Mouse (Mus musculus) limb, embryonic 14.5 days (tissue): ENCODE results near the gene Slc39a13. TPM values are rescaled to one million over a fixed set of nuclear protein-coding genes. Genes with fewer than 3 reads are reported as not detected.

Source experiments
- ATAC-seq: fragments of 200-750 bp; cut with Nextera tagmentation; 2 replicates; pipeline ENCODE4 v1.8.0; 2017; ENCODE audit warnings: low read depth, moderate number of reproducible peaks, moderate TSS enrichment; ENCODE audit not compliant: low FRiP score
- DNase-seq: peaks from one replicate; pipeline ENCODE4 v3.0.0-alpha.2; 2015; ENCODE audit warnings: low spot score
- H3K27ac ChIP-seq: fragments of 300-500 bp; sonication (generic); replicated peaks from 2 replicates; pipeline ENCODE4 v1.5.1; 2014; ENCODE audit warnings: low read depth, mild to moderate bottlenecking, low read length, moderate library complexity, mixed read lengths
- H3K27me3 ChIP-seq: fragments of 300-500 bp; sonication (generic); 2 replicates; pipeline ENCODE4 v1.6.1; 2014; ENCODE audit warnings: low read length, mixed read lengths; ENCODE audit not compliant: control insufficient read depth, insufficient read depth
- H3K36me3 ChIP-seq: fragments of 300-500 bp; sonication (generic); 2 replicates; pipeline ENCODE4 v1.6.1; 2014; ENCODE audit warnings: mild to moderate bottlenecking, low read length, moderate library complexity, mixed read lengths; ENCODE audit not compliant: control insufficient read depth, insufficient read depth
- H3K4me1 ChIP-seq: fragments of 300-500 bp; sonication (generic); 2 replicates; pipeline ENCODE4 v1.6.1; 2014; ENCODE audit warnings: antibody characterized with exemption, low read length, mixed read lengths; ENCODE audit not compliant: control insufficient read depth, insufficient read depth
- H3K4me2 ChIP-seq: fragments of 300-500 bp; sonication (generic); replicated peaks from 2 replicates; pipeline ENCODE4 v1.6.1; 2014; ENCODE audit warnings: low read depth, mild to moderate bottlenecking, low read length, moderate library complexity; ENCODE audit not compliant: severe bottlenecking
- H3K4me3 ChIP-seq: fragments of 300-500 bp; sonication (generic); replicated peaks from 2 replicates; pipeline ENCODE4 v1.5.1; 2014; ENCODE audit warnings: low read length
- H3K9ac ChIP-seq: fragments of 300-500 bp; sonication (generic); 2 replicates; pipeline ENCODE4 v1.6.1; 2014; ENCODE audit warnings: mild to moderate bottlenecking, low read depth, low read length, moderate library complexity; ENCODE audit not compliant: severe bottlenecking
- H3K9me3 ChIP-seq: fragments of 300-500 bp; sonication (generic); 2 replicates; pipeline ENCODE4 v1.6.1; 2016; ENCODE audit warnings: low read length; ENCODE audit not compliant: control insufficient read depth
- POLR2A ChIP-seq: fragments of 200-500 bp; IDR thresholded peaks from 2 replicates; pipeline ENCODE4 v1.8.0; 2012; ENCODE audit warnings: inconsistent platforms, mild to moderate bottlenecking, moderate library complexity, borderline replicate concordance; ENCODE audit not compliant: insufficient read depth, insufficient read length; ENCODE audit errors: extremely low read depth
- WGBS: fragments of 180-500 bp; shearing (Covaris S2); extraction: QIAGEN DNeasy Blood & Tissue Kit; methylation state at CpG from one replicate; pipeline ENCODE4 v1.1.7; 2014; 5-methylcytosine and 5-hydroxymethylcytosine counted together
- polyA plus RNA-seq, 2 experiments: library from polyadenylated mRNA; depleted of rRNA in 1 of 2; stranded (reverse) in 1 of 2; unstranded in 1 of 2; fragments of >200 nt; fragmentation: Nextera tagmentation in 1 of 2; extraction: Ambion mirVana in 1 of 2; gene quantifications; 2 replicates each; pipeline versions ENCODE4 v1.2.1 to v1.2.3; 2012 to 2014

The Slc39a13 gene
- polyA plus RNA-seq, 2 experiments: 63.3 to 143 TPM

DNA sequence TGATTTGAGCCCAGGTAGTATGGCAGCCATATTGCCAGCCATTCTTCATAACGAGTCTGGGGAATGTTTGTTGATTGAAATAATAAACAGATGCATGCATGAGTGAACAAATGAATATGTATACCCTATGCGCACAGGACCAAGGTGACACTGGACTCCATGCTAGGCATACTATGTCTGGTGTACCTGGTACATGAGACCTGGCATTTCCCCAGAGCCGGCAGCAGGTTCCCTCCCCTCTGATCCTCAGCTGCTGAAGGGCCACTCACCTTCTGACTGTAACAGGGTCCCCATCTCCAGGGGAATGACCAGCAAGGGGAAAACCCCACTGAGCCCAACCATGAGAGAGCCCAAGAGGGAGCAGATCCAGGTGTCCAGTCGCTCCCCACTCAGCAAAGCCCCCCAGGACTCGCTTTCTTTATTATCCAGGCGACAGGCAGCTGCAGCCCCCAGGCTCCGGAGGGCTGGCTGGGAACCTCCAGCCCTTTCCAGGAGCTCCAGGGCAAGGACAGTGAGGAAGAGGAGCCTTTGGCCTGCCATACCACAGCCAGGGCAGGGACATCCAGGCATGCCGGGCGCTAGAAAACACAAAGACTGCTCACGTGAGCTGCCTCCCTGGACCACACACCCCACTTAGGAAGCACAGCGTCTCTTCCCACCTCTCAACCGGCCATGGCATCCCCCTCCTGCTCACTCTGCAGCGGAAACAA lies 1.9 kb downstream of the Slc39a13 start:
- H3K4me3 ChIP-seq: peak overlapping the region; percentile 67
- no peak overlapping the region for H3K27ac ChIP-seq
- no peaks in the 10 kb centered on the region for H3K27me3 ChIP-seq
- WGBS: 54% methylated on average over 13 of the region's 13 CpGs
- H3K9ac ChIP-seq: peak overlapping the region; percentile 74
- DNase-seq: no peak
- no peak for ATAC-seq
- TF ChIP-seq POLR2A: no peak
- peak overlapping the region; percentile 90 for H3K4me2 ChIP-seq
- H3K36me3 ChIP-seq: peaks cover 38% of the 10 kb centered on the region
- peaks cover 19% of the 10 kb centered on the region for H3K4me1 ChIP-seq
- H3K9me3 ChIP-seq: no peaks in the 10 kb centered on the region

DNA sequence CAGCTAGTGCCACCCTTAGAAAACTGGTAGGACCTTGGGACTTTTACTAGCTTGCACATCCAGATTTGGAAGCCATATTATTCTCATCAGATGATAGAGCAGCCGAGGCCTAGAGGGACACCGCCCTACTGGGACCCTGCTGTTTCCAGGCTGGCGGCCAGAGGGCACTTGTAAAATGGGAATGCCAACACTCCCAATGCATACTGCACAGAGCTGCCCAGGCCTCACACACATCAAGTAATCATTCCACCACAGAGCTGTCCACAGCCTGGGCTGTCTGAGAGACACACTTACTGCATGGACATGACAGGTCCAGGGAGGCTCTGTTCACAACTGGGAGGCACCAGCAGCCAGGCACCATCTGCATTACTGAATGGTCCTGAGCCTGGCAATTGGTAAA lies 3.8 kb downstream of the Slc39a13 start:
- H3K36me3 ChIP-seq: peaks cover 56% of the 10 kb centered on the region
- H3K4me2 ChIP-seq: no peak overlapping the region
- no peak overlapping the region for H3K4me3 ChIP-seq
- 76% methylated on average over 3 of the region's 3 CpGs for WGBS
- H3K9me3 ChIP-seq: no peaks in the 10 kb centered on the region
- no peak overlapping the region for H3K27ac ChIP-seq
- H3K4me1 ChIP-seq: peaks cover 19% of the 10 kb centered on the region
- no peak for DNase-seq
- no peaks in the 10 kb centered on the region for H3K27me3 ChIP-seq
- no peak for TF ChIP-seq POLR2A
- ATAC-seq: no peak
- H3K9ac ChIP-seq: no peak overlapping the region

GRCm38 (mm10) chr2:91065544-91065943 lies 4.7 kb downstream of the Slc39a13 start:
- no peak overlapping the region for H3K4me3 ChIP-seq
- no peak overlapping the region for H3K27ac ChIP-seq
- 53% methylated on average over 3 of the region's 3 CpGs for WGBS
- no peak overlapping the region for H3K4me2 ChIP-seq
- ATAC-seq (no peak), DNase-seq (no peak)
- no peaks in the 10 kb centered on the region for H3K27me3 ChIP-seq
- TF ChIP-seq POLR2A: no peak
- peaks cover 65% of the 10 kb centered on the region for H3K36me3 ChIP-seq
- peaks cover 12% of the 10 kb centered on the region for H3K4me1 ChIP-seq
- H3K9me3 ChIP-seq: no peaks in the 10 kb centered on the region
- H3K9ac ChIP-seq: no peak overlapping the region

DNA sequence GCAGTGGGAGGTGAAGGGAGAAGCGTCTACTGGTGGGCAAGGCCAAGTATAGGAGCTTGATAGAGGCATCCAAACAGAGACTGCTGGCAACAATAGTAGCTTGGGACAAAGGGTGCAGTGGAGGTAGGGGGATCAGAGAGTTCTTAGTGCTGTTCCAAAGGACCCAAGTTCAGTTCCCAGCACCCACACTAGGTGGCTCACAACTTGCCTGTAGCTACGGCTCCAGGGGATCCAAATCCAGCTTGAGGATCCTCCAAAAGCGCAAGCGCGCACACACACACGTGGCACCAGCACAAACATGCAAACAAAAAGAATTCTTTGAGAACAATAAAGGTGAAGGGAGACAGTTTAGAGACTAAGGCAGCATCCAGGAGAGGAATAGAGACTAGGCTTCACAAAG lies 6.0 kb downstream of the Slc39a13 start:
- H3K27ac ChIP-seq: no peak overlapping the region
- H3K9me3 ChIP-seq: no peaks in the 10 kb centered on the region
- H3K9ac ChIP-seq: no peak overlapping the region
- no peak for TF ChIP-seq POLR2A
- DNase-seq: no peak
- H3K36me3 ChIP-seq: peaks cover 75% of the 10 kb centered on the region
- no peak overlapping the region for H3K4me2 ChIP-seq
- peaks cover 11% of the 10 kb centered on the region for H3K4me1 ChIP-seq
- no peak overlapping the region for H3K4me3 ChIP-seq
- 88% methylated on average over 6 of the region's 6 CpGs for WGBS
- ATAC-seq: no peak
- H3K27me3 ChIP-seq: no peaks in the 10 kb centered on the region

DNA sequence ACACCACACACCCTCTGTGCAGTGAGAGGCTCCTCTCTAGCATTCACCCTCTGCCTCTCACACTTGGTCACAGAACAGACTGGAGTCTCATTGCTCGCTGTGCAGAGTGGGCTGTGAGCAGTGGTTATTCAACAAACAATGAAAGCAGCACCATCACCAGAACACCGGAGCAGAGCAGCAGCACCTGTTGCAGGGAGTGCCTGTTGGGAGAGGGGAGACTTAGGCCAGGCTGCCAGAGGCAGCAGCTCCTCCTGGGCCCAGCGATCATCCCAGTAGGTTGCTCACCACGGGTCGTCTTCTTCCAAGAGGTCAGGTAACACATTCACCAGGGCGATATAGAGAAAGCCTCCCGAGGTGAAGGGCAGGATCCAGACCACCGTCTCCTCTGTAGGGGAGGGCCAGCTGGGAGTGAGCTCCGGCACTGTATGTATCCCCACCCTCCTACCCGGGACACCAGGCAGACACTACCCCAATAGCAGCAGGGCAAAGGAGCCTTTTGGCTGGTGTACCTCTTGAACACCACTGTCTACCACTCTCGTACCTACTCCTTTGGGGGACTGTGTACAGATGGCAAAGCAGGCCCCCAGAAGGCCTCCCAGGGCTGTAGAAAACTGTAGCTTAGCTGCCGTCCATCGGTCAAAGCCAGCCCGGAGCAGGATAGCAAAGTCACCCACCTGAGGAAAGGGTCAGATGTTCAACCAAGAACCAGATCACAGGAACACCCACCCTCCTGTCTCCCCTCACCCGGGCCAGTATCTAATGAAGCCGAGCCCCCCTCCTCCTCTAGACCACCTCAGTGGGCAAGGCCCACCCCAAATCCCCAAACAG lies 7.2 kb downstream of the Slc39a13 start:
- WGBS: 93% methylated on average over 16 of the region's 16 CpGs
- TF ChIP-seq POLR2A: no peak

More for the DNA sequence above, 7.2 kb downstream of the Slc39a13 start:
- Histone ChIP-seq H3K9me3 (no peaks in the 10 kb centered on the region), H3K4me3 (no peak overlapping the region), H3K4me2 (no peak overlapping the region), H3K27me3 (no peaks in the 10 kb centered on the region), H3K36me3 (peaks cover 82% of the 10 kb centered on the region), H3K4me1 (no peaks in the 10 kb centered on the region), H3K27ac (peak overlapping the region; percentile 33), H3K9ac (no peak overlapping the region)
- DNase-seq (no peak), ATAC-seq (no peak)
